ENCODE assay signal across 24 mouse cellular contexts in genomic region chr16:34591934-34592333, GRCm38 (mm10). TPM values are rescaled to one million over a fixed set of nuclear protein-coding genes. Genes with fewer than 3 reads are reported as not detected.
"Had no signal": no experiment of that assay in that cellular context is flagged by ENCODE, and none has a peak within 500 bp of the region (broad histone marks: within the 10 kb centered on the region; RNA-seq: fewer than 3 reads in every experiment).

No protein-coding gene starts in this region.

- H3K27ac ChIP-seq: neural tube, embryonic 13.5 days; neural tube, embryonic 15.5 days; stomach, embryonic 15.5 days; stomach, postnatal 0 days had no signal

- DNase-seq: retina, postnatal 1 day; right cerebral cortex, adult 18-20 months; right cerebral cortex, postnatal 14 days; right cerebral cortex, postnatal 25 days; right cerebral cortex, postnatal 4 days; spleen, adult 18-20 months; thymus, adult 18-20 months; thymus, adult 2 months; thymus, postnatal 14 days; thymus, postnatal 25 days; thymus, postnatal 36 days; thymus, postnatal 4 days had no signal

- H3K9ac ChIP-seq: neural tube, embryonic 13.5 days; neural tube, embryonic 15.5 days; stomach, embryonic 15.5 days had no signal

- H3K9me3 ChIP-seq: neural tube, embryonic 13.5 days; neural tube, embryonic 15.5 days; stomach, embryonic 15.5 days had no signal

- H3K36me3 ChIP-seq: neural tube, embryonic 13.5 days; neural tube, embryonic 15.5 days; stomach, embryonic 15.5 days had no signal

- H3K4me1 ChIP-seq: neural tube, embryonic 15.5 days; stomach, embryonic 15.5 days had no signal

- H3K27me3 ChIP-seq: neural tube, embryonic 13.5 days; neural tube, embryonic 15.5 days; stomach, embryonic 15.5 days had no signal

- H3K4me2 ChIP-seq: neural tube, embryonic 13.5 days; neural tube, embryonic 15.5 days; stomach, embryonic 15.5 days had no signal

- H3K4me3 ChIP-seq: neural tube, embryonic 13.5 days; neural tube, embryonic 15.5 days; stomach, embryonic 15.5 days had no signal

RNA-seq across cellular contexts. Expression of gene Ropn1, which starts 57.8 kb away (rescaled TPM):
- total RNA-seq: neutrophil, adult 5-6 weeks had no signal
- polyA plus RNA-seq: neural tube, embryonic 13.5 days; neural tube, embryonic 14.5 days; neural tube, embryonic 15.5 days; small intestine, adult 2 months; spleen, adult 2 months; stomach, embryonic 14.5 days; stomach, embryonic 15.5 days; stomach, embryonic 16.5 days; stomach, postnatal 0 days; thymus, adult 2 months; thymus, postnatal 0 days; urinary bladder, adult 2 months had no signal
